Mouse (Mus musculus) neural tube, embryonic 14.5 days (tissue): Measurements from ENCODE around the gene Pi4k2b. TPM values are rescaled to one million over a fixed set of nuclear protein-coding genes. Genes with fewer than 3 reads are reported as not detected.

ENCODE experiments used
- ATAC-seq: fragments of 200-750 bp; cut with Nextera tagmentation; 2 replicates; pipeline ENCODE4 v1.8.0; 2017; ENCODE audit warnings: low read depth, mild to moderate bottlenecking, moderate TSS enrichment, moderate library complexity
- H3K27ac ChIP-seq: fragments of 300-500 bp; sonication (generic); 2 replicates; pipeline ENCODE4 v1.5.1; 2014; ENCODE audit warnings: low read depth, mild to moderate bottlenecking, control low read depth, low read length, moderate library complexity, mixed read lengths
- H3K27me3 ChIP-seq: fragments of 300-500 bp; sonication (generic); 2 replicates; pipeline ENCODE4 v1.6.1; 2014; ENCODE audit warnings: low read length; ENCODE audit not compliant: control insufficient read depth, insufficient read depth
- H3K36me3 ChIP-seq: fragments of 300-500 bp; sonication (generic); 2 replicates; pipeline ENCODE4 v1.6.1; 2014; ENCODE audit warnings: low read length, mixed read lengths; ENCODE audit not compliant: control insufficient read depth, insufficient read depth
- H3K4me1 ChIP-seq: fragments of 300-500 bp; sonication (generic); 2 replicates; pipeline ENCODE4 v1.6.1; 2014; ENCODE audit warnings: low read length; ENCODE audit not compliant: control insufficient read depth, insufficient read depth
- H3K4me2 ChIP-seq: fragments of 300-500 bp; sonication (generic); 2 replicates; pipeline ENCODE4 v1.6.1; 2014; ENCODE audit warnings: mild to moderate bottlenecking, low read depth, low read length, control low read depth
- H3K4me3 ChIP-seq: fragments of 300-500 bp; sonication (generic); 2 replicates; pipeline ENCODE4 v1.5.1; 2014; ENCODE audit warnings: low read depth, low read length, control low read depth, mixed read lengths
- H3K9ac ChIP-seq: fragments of 300-500 bp; sonication (generic); replicated peaks from 2 replicates; pipeline ENCODE4 v1.6.1; 2014; ENCODE audit warnings: low read depth, mild to moderate bottlenecking, control low read depth, low read length, mixed read lengths
- H3K9me3 ChIP-seq: fragments of 300-500 bp; sonication (generic); 2 replicates; pipeline ENCODE4 v1.6.1; 2016; ENCODE audit warnings: low read length; ENCODE audit not compliant: control insufficient read depth
- WGBS: fragments of 180-500 bp; shearing (Covaris S2); extraction: QIAGEN DNeasy Blood & Tissue Kit; methylation state at CpG from one replicate; pipeline ENCODE4 v1.1.7; 2014; 5-methylcytosine and 5-hydroxymethylcytosine counted together
- polyA plus RNA-seq: library from polyadenylated mRNA; unstranded; fragments of >200 nt; fragmentation: Nextera tagmentation; extraction: Ambion mirVana; gene quantifications from 2 replicates; pipeline ENCODE4 v1.2.1, GENCODE M21; 2014

The Pi4k2b gene
- polyA plus RNA-seq, 1 experiment from 2014 or later: 4.6 TPM

DNA sequence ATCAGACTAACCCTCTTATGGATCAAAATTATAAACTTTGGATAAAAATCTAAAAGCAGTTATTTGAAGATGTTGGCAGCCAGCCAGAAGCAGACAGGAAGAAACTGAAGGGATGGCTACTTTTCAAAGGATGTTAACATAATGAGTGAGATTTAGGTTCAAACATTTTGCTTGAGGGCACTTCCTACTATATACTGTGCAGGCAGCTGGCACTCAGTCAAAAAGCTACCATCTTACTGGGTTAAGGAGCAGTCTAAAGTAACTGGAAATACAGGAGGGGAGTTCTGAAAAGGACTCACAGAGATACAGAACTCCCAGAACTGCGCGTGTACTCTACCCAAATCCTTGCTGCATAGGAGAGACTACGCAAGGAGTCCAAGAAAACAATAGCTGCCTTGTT, 5.3 kb upstream of the Pi4k2b start:
- H3K9me3 ChIP-seq: no peaks in the 10 kb centered on the region
- no peak overlapping the region for H3K4me2 ChIP-seq
- no peak for ATAC-seq
- 67% methylated on average over 3 of the region's 3 CpGs for WGBS
- H3K4me3 ChIP-seq: no peak overlapping the region
- no peak overlapping the region for H3K27ac ChIP-seq
- H3K9ac ChIP-seq: no peak overlapping the region
- no peaks in the 10 kb centered on the region for H3K27me3 ChIP-seq
- no peaks in the 10 kb centered on the region for H3K36me3 ChIP-seq
- H3K4me1 ChIP-seq: no peaks in the 10 kb centered on the region

- Histone ChIP-seq H3K9ac (peak overlapping the region; percentile 68; the same call in 1 of the 2 replicates), H3K4me3 (peak overlapping the region; percentile 72), H3K4me1 (no peaks in the 10 kb centered on the region), H3K27me3 (no peaks in the 10 kb centered on the region), H3K27ac (0 out of 2 replicates have a peak overlapping the region, but pooled peaks have one; percentile 7), H3K4me2 (peak overlapping the region; percentile 75), H3K9me3 (no peaks in the 10 kb centered on the region), H3K36me3 (no peaks in the 10 kb centered on the region)
- 3% methylated on average over 17 of the region's 17 CpGs for WGBS
- ATAC-seq: peak; percentile 10; the same call in 1 of the 2 replicates
These were observed 889 bp downstream of the Pi4k2b start for GRCm38 (mm10) chr5:52742112-52742813.

GRCm38 (mm10) chr5:52743231-52743630, 1.9 kb downstream of the Pi4k2b start:
- Histone ChIP-seq H3K27me3 (no peaks in the 10 kb centered on the region), H3K9ac (no peak overlapping the region), H3K4me1 (no peaks in the 10 kb centered on the region), H3K36me3 (no peaks in the 10 kb centered on the region), H3K4me3 (no peak overlapping the region), H3K4me2 (peak overlapping the region; percentile 75; the same call in 1 of the 2 replicates), H3K9me3 (no peaks in the 10 kb centered on the region), H3K27ac (no peak overlapping the region)
- 66% methylated on average over 4 of the region's 4 CpGs for WGBS
- ATAC-seq: no peak

- no peak for ATAC-seq
- H3K4me1 ChIP-seq: no peaks in the 10 kb centered on the region
- H3K27me3 ChIP-seq: no peaks in the 10 kb centered on the region
- no peak overlapping the region for H3K27ac ChIP-seq
- no peaks in the 10 kb centered on the region for H3K36me3 ChIP-seq
- H3K9ac ChIP-seq: no peak overlapping the region
- no peak overlapping the region for H3K4me2 ChIP-seq
- no peak overlapping the region for H3K4me3 ChIP-seq
- H3K9me3 ChIP-seq: no peaks in the 10 kb centered on the region
These were observed 5.5 kb downstream of the Pi4k2b start for GRCm38 (mm10) chr5:52746920-52747319.

GRCm38 (mm10) chr5:52748732-52749131, 7.4 kb downstream of the Pi4k2b start:
- H3K4me3 ChIP-seq: no peak overlapping the region
- no peaks in the 10 kb centered on the region for H3K4me1 ChIP-seq
- H3K9ac ChIP-seq: no peak overlapping the region
- no peak overlapping the region for H3K27ac ChIP-seq
- no peaks in the 10 kb centered on the region for H3K27me3 ChIP-seq
- no peaks in the 10 kb centered on the region for H3K9me3 ChIP-seq
- ATAC-seq: no peak
- 81% methylated on average over 5 of the region's 5 CpGs for WGBS
- no peak overlapping the region for H3K4me2 ChIP-seq
- H3K36me3 ChIP-seq: no peaks in the 10 kb centered on the region

- no peak overlapping the region for H3K4me3 ChIP-seq
- no peak overlapping the region for H3K27ac ChIP-seq
- no peak for ATAC-seq
- no peaks in the 10 kb centered on the region for H3K9me3 ChIP-seq
- WGBS: 86% methylated on average over 9 of the region's 9 CpGs
- H3K36me3 ChIP-seq: no peaks in the 10 kb centered on the region
- no peak overlapping the region for H3K4me2 ChIP-seq
- no peaks in the 10 kb centered on the region for H3K4me1 ChIP-seq
- no peak overlapping the region for H3K9ac ChIP-seq
- H3K27me3 ChIP-seq: no peaks in the 10 kb centered on the region
These were observed 11.8 kb downstream of the Pi4k2b start for GRCm38 (mm10) chr5:52753146-52753545.

GRCm38 (mm10) chr5:52754196-52754595, 12.8 kb downstream of the Pi4k2b start:
- Histone ChIP-seq H3K27ac (no peak overlapping the region), H3K4me1 (no peaks in the 10 kb centered on the region), H3K4me3 (no peak overlapping the region), H3K4me2 (no peak overlapping the region), H3K36me3 (no peaks in the 10 kb centered on the region), H3K9ac (no peak overlapping the region), H3K27me3 (no peaks in the 10 kb centered on the region), H3K9me3 (no peaks in the 10 kb centered on the region)
- ATAC-seq: no peak

- Histone ChIP-seq H3K4me3 (no peak overlapping the region), H3K4me1 (no peaks in the 10 kb centered on the region), H3K36me3 (no peaks in the 10 kb centered on the region), H3K9me3 (no peaks in the 10 kb centered on the region), H3K4me2 (no peak overlapping the region), H3K9ac (no peak overlapping the region), H3K27ac (no peak overlapping the region), H3K27me3 (no peaks in the 10 kb centered on the region)
- 96% methylated on average over 3 of the region's 3 CpGs for WGBS
- ATAC-seq: no peak
These were observed 14.0 kb downstream of the Pi4k2b start for GRCm38 (mm10) chr5:52755337-52755736.

- no peaks in the 10 kb centered on the region for H3K4me1 ChIP-seq
- H3K9me3 ChIP-seq: no peaks in the 10 kb centered on the region
- no peak overlapping the region for H3K9ac ChIP-seq
- H3K36me3 ChIP-seq: no peaks in the 10 kb centered on the region
- no peaks in the 10 kb centered on the region for H3K27me3 ChIP-seq
- no peak overlapping the region for H3K27ac ChIP-seq
- no peak overlapping the region for H3K4me3 ChIP-seq
- 93% methylated on average over 6 of the region's 6 CpGs for WGBS
- H3K4me2 ChIP-seq: no peak overlapping the region
- ATAC-seq: no peak
These were observed 14.6 kb downstream of the Pi4k2b start for GRCm38 (mm10) chr5:52755989-52756388.
